Mouse (Mus musculus): ENCODE measurements at regions not wholly inside any gene's neighbourhood (a gene's known extent, or its start where the extent isn't known, plus 50 kb on each side); places are given as distances from the start of the nearest gene placed in this dataset.

DNA sequence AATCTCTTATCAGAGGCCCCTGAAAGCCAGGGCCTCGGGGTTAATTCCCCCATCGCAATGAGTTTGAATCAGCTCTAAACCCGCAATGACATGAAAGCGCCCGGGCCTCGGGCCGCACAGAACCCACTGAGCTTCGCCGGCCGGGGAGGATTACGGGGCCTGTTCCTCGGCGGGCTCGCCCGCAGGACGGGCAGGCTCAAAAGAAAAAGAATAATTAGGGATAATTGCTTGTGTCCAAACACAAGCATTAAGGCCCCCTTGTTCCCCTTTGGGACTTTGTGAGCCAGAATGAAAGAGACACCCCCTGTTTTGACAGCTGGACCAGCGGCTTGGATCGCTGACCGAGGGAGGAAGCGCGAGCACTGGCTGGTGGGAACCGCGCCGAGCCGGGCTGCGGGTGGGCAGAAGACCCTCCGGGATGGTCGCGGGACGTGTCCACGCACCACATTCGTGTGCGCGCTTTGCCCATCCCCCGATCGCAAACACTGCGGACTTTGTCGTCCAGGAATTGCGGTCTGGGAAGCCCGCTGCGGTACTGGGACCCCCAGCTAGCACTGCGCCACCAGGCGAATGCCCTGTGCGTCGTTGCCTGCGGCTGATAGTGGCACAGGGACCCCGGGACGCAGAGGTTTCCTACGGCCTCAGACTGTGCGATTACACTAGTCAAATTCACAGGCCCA is 64.5 kb downstream of the Tmem174 start:
- TF ChIP-seq CTCF (conservative IDR thresholded peaks at IDR 0.05; ENCODE audit: low read length), result no peak
- TF ChIP-seq POU5F1 (IDR thresholded peaks at IDR 0.05; ENCODE audit: borderline replicate concordance, low read length), result no peak
- TF ChIP-seq NANOG (IDR thresholded peaks at IDR 0.05; ENCODE audit: borderline replicate concordance, low read length), result no peak
